Mouse (Mus musculus): Measurements from ENCODE around the gene Olfr551. TPM values are rescaled to one million over a fixed set of nuclear protein-coding genes. Genes with fewer than 3 reads are reported as not detected.

Gene Olfr551
- total and polyA plus RNA-seq, 3 experiments, result not detected

- no peak within 1 kb of the TSS for H3K27ac ChIP-seq
- WGBS, result 35% methylated on average over 1 of the region's 1 CpGs
- DNase-seq, result no peak
- intact Hi-C loops (cut with DNase I), result no loop called here
- no peak for TF ChIP-seq EP300 (IDR thresholded peaks at IDR 0.05; ENCODE audit: insufficient read depth, low read depth, low read length)
- TF ChIP-seq CTCF (IDR thresholded peaks at IDR 0.05), result no peak
- TF ChIP-seq POLR2A (IDR thresholded peaks at IDR 0.05; ENCODE audit: insufficient read depth, low read depth, low read length), result no peak
- H3K27me3 ChIP-seq (ENCODE audit: control insufficient read depth, insufficient read depth, low read length), result no peaks in the 10 kb centered on the region
- H3K4me1 ChIP-seq (ENCODE audit: control insufficient read depth, insufficient read depth, low read length), result no peaks in the 10 kb centered on the region
- H3K36me3 ChIP-seq (ENCODE audit: control insufficient read depth, insufficient read depth, low read length), result no peaks in the 10 kb centered on the region
- no peak within 1 kb of the TSS for H3K4me3 ChIP-seq
- H3K79me2 ChIP-seq (replicated peaks; ENCODE audit: control insufficient read depth, insufficient read depth, low read length), result no peaks in the 10 kb centered on the region
- no peak within 1 kb of the TSS for H3K9ac ChIP-seq (ENCODE audit: low read depth, low read length)
Observed at GRCm38 (mm10) chr7:102597378-102598031, 5.8 kb upstream of the Olfr551 start, which contains the start of gene Olfr552. TSS of gene Olfr552 (plus strand) at chr7:102597770.

GRCm38 (mm10) chr7:102575998-102576397 lies 15.7 kb downstream of the Olfr551 start:
- no peak for TF ChIP-seq EP300 (IDR thresholded peaks at IDR 0.05; ENCODE audit: insufficient read depth, low read depth, low read length)
- no peak for TF ChIP-seq POLR2A (IDR thresholded peaks at IDR 0.05; ENCODE audit: insufficient read depth, low read depth, low read length)
- TF ChIP-seq CTCF (IDR thresholded peaks at IDR 0.05), result no peak
- Histone ChIP-seq H3K4me3 (no peak overlapping the region), H3K36me3 (ENCODE audit: control insufficient read depth, insufficient read depth, low read length) (no peaks in the 10 kb centered on the region), H3K27ac (no peak overlapping the region), H3K27me3 (ENCODE audit: control insufficient read depth, insufficient read depth, low read length) (no peaks in the 10 kb centered on the region), H3K79me2 (replicated peaks; ENCODE audit: control insufficient read depth, insufficient read depth, low read length) (no peaks in the 10 kb centered on the region), H3K4me1 (ENCODE audit: control insufficient read depth, insufficient read depth, low read length) (no peaks in the 10 kb centered on the region; the same call in 1 of the 2 replicates), H3K9ac (ENCODE audit: low read depth, low read length) (no peak overlapping the region)
- no peak for DNase-seq
- 57% methylated on average over 6 of the region's 6 CpGs for WGBS
- intact Hi-C loops (cut with DNase I), result no loop called here

GRCm38 (mm10) chr7:102573174-102573830 lies 18.4 kb downstream of the Olfr551 start:
- Histone ChIP-seq H3K4me3 (no peak overlapping the region), H3K27me3 (ENCODE audit: control insufficient read depth, insufficient read depth, low read length) (no peaks in the 10 kb centered on the region), H3K79me2 (replicated peaks; ENCODE audit: control insufficient read depth, insufficient read depth, low read length) (no peaks in the 10 kb centered on the region), H3K4me1 (ENCODE audit: control insufficient read depth, insufficient read depth, low read length) (no peaks in the 10 kb centered on the region; the same call in 1 of the 2 replicates), H3K9ac (ENCODE audit: low read depth, low read length) (no peak overlapping the region), H3K27ac (no peak overlapping the region), H3K36me3 (ENCODE audit: control insufficient read depth, insufficient read depth, low read length) (no peaks in the 10 kb centered on the region)
- 77% methylated on average over 3 of the region's 3 CpGs for WGBS
- no peak for DNase-seq
- TF ChIP-seq CTCF (IDR thresholded peaks at IDR 0.05) (no peak), EP300 (IDR thresholded peaks at IDR 0.05; ENCODE audit: insufficient read depth, low read depth, low read length) (no peak), POLR2A (IDR thresholded peaks at IDR 0.05; ENCODE audit: insufficient read depth, low read depth, low read length) (no peak)
- intact Hi-C loops (cut with DNase I), result no loop called here

- TF ChIP-seq CTCF (IDR thresholded peaks at IDR 0.05) (no peak), EP300 (IDR thresholded peaks at IDR 0.05; ENCODE audit: insufficient read depth, low read depth, low read length) (no peak), POLR2A (IDR thresholded peaks at IDR 0.05; ENCODE audit: insufficient read depth, low read depth, low read length) (no peak)
- H3K4me1 ChIP-seq (ENCODE audit: control insufficient read depth, insufficient read depth, low read length), result no peaks in the 10 kb centered on the region; the same call in 1 of the 2 replicates
- H3K27ac ChIP-seq, result no peak within 1 kb of the TSS
- H3K79me2 ChIP-seq (replicated peaks; ENCODE audit: control insufficient read depth, insufficient read depth, low read length), result no peaks in the 10 kb centered on the region
- no peak for DNase-seq
- WGBS, result 71% methylated on average over 8 of the region's 8 CpGs
- no peaks in the 10 kb centered on the region for H3K27me3 ChIP-seq (ENCODE audit: control insufficient read depth, insufficient read depth, low read length)
- H3K36me3 ChIP-seq (ENCODE audit: control insufficient read depth, insufficient read depth, low read length), result no peaks in the 10 kb centered on the region
- intact Hi-C loops (cut with DNase I), result no loop called here
- H3K4me3 ChIP-seq, result no peak within 1 kb of the TSS
- H3K9ac ChIP-seq (ENCODE audit: low read depth, low read length), result no peak within 1 kb of the TSS
Observed at GRCm38 (mm10) chr7:102571142-102571541, 20.5 kb downstream of the Olfr551 start, which contains the start of gene Olfr550. TSS of gene Olfr550 (plus strand) at chr7:102571442.

GRCm38 (mm10) chr7:102566219-102566618 lies 25.5 kb downstream of the Olfr551 start:
- no peak for DNase-seq
- TF ChIP-seq EP300 (IDR thresholded peaks at IDR 0.05; ENCODE audit: insufficient read depth, low read depth, low read length) (no peak), CTCF (IDR thresholded peaks at IDR 0.05) (peak; percentile 21; the same call in 1 of the 2 replicates)
- H3K4me3 ChIP-seq, result no peak overlapping the region
- intact Hi-C loops (cut with DNase I), result loop anchor here (10.0 kb wide), 1 partner anchor 301 kb away; the partner anchor contains the start of gene Stim1
- peaks cover 3% of the 10 kb centered on the region for H3K36me3 ChIP-seq (ENCODE audit: control insufficient read depth, insufficient read depth, low read length)
- no peaks in the 10 kb centered on the region for H3K27me3 ChIP-seq (ENCODE audit: control insufficient read depth, insufficient read depth, low read length)
- WGBS, result 83% methylated on average over 4 of the region's 4 CpGs
- H3K79me2 ChIP-seq (replicated peaks; ENCODE audit: control insufficient read depth, insufficient read depth, low read length), result no peaks in the 10 kb centered on the region
- no peaks in the 10 kb centered on the region for H3K4me1 ChIP-seq (ENCODE audit: control insufficient read depth, insufficient read depth, low read length)
- no peak overlapping the region for H3K9ac ChIP-seq (ENCODE audit: low read depth, low read length)
- no peak overlapping the region for H3K27ac ChIP-seq

All from heart, adult 2 months (tissue).